Mouse (Mus musculus): ENCODE results near the gene Kpna7. TPM values are rescaled to one million over a fixed set of nuclear protein-coding genes. Genes with fewer than 3 reads are reported as not detected.

Kpna7 gene
- total RNA-seq, 1 experiment from 2014 or later: not detected

- ATAC-seq (ENCODE audit: extremely low read depth, insufficient number of reproducible peaks, low FRiP score, poor library complexity, severe bottlenecking): no peak
Observed at GRCm38 (mm10) chr5:144984839-144985238, 99.0 kb downstream of the Kpna7 start.

- ATAC-seq (ENCODE audit: extremely low read depth, insufficient number of reproducible peaks, low FRiP score, poor library complexity, severe bottlenecking): no peak
Observed at GRCm38 (mm10) chr5:144983227-144983626, 100.6 kb downstream of the Kpna7 start.

DNA sequence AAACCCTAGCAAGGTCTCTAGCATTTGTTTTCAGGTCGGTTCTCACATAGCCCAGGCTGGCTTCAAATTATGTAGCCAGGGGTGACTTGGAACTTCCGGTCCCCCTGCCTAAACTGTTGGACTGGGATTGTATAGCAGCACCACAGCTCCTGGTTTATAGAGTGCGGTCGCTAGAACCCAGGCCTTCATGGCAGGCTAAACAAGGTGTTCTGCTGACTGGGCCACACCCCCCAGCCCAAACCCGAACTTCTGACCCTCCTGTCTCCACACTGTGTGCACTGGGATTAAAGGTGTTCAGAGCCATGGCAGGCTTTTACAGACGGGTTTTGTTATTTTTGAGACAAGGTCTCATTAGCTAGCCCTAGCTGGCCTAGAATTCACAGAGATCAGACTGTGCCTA, 104.7 kb downstream of the Kpna7 start:
- no peak for ATAC-seq (ENCODE audit: extremely low read depth, insufficient number of reproducible peaks, low FRiP score, poor library complexity, severe bottlenecking)

DNA sequence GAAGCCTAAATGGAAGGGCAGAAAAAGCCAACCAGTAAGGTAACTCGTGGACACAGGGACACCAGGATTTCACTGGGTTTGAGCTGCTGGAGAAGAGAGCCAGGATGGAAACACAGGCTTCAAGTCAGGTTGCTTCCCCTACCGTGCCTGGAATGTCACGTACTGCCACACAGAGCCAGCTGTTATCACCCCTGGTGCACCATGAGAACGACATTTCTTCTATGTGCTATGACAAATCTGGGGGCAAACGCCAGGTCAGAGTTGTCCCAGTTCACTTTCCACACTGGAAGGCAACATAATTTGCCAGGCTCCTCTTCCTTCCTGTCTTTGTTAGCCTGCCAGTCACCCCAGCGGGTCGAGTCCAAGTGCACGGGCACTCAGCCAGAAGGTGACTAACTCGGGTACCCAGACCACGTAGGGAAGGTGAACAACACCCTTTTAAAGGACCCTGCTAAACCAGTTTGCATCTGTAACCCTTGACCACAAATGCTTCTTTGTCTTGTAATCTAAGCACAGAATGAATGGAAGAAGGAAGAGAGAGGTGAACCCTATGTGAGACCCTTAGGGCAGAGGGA, 105.2 kb downstream of the Kpna7 start:
- no peak for ATAC-seq (ENCODE audit: extremely low read depth, insufficient number of reproducible peaks, low FRiP score, poor library complexity, severe bottlenecking)

GRCm38 (mm10) chr5:144971266-144971665, 112.6 kb downstream of the Kpna7 start:
- no peak for ATAC-seq (ENCODE audit: extremely low read depth, insufficient number of reproducible peaks, low FRiP score, poor library complexity, severe bottlenecking)

- peak; percentile 24 for ATAC-seq (ENCODE audit: extremely low read depth, insufficient number of reproducible peaks, low FRiP score, poor library complexity, severe bottlenecking)
Observed at GRCm38 (mm10) chr5:144965639-144966351, 118.0 kb downstream of the Kpna7 start, which contains the start of gene Smurf1. Gene Smurf1 (minus strand): TSS chr5:144965847.

- peak; percentile 85 for ATAC-seq (ENCODE audit: extremely low read depth, insufficient number of reproducible peaks, low FRiP score, poor library complexity, severe bottlenecking)
Observed at GRCm38 (mm10) chr5:144964872-144965638, 118.8 kb downstream of the Kpna7 start.

DNA sequence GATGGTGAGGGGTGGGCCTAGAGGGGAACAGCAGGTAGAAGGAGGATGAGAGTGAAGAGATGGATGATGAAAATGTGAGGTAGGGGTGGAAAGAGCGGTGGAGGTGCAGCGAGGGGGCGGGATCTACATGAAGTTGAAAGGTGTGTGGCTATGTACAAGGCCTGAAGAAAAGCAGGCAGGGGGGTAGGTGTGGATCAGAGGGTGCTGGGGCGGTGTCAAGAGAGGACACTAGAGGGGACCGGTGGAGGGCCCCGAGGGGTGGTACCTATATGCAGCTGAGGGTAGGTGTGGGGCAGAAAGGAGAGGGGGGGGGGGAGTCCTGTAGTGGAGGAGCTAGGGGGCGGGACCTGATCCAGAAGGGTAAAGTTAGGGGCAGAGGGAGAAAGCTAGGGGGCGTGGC, 119.4 kb downstream of the Kpna7 start:
- no peak for ATAC-seq (ENCODE audit: extremely low read depth, insufficient number of reproducible peaks, low FRiP score, poor library complexity, severe bottlenecking)

DNA sequence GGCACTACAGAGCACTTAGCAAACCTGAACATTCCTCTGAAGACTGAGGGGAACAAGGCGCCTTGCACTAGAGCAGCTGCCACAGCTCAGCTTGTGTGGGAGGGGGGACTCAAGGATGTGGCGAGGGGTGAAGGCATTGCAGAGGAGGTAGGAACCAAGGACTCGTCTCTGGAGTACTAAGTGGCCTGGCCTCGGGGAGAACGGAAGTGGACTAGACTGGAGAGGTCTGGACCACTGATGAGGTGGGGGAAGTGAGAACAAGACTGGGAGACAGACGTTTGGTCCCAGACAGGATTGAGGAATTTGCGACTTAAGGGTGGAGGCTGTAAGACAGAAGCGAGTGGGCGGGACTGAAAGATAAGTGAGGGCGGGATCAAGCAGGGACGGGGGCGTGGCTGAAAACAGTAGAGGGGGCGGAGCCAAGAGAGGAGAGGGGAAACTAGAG, 120.0 kb downstream of the Kpna7 start:
- no peak for ATAC-seq (ENCODE audit: extremely low read depth, insufficient number of reproducible peaks, low FRiP score, poor library complexity, severe bottlenecking)

DNA sequence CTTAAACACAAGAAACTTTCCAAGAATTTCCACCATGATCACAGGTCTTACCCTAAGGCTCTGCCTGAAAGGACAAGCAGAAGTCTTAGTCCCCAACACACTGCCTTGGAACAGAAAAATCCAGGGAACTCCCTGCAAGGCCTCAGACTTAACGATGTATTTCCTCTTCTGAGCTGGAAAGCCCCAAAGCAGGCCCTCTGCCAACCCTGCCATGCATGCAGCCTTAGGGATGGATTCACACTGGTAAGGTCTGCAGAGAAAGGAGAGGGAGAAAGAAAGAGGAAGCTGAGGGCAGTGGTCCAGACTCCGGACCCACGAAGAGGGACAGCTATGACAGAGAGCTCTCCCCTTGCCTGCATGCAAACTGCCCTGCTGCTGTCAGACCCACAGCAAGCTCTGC, 120.4 kb downstream of the Kpna7 start:
- no peak for ATAC-seq (ENCODE audit: extremely low read depth, insufficient number of reproducible peaks, low FRiP score, poor library complexity, severe bottlenecking)

DNA sequence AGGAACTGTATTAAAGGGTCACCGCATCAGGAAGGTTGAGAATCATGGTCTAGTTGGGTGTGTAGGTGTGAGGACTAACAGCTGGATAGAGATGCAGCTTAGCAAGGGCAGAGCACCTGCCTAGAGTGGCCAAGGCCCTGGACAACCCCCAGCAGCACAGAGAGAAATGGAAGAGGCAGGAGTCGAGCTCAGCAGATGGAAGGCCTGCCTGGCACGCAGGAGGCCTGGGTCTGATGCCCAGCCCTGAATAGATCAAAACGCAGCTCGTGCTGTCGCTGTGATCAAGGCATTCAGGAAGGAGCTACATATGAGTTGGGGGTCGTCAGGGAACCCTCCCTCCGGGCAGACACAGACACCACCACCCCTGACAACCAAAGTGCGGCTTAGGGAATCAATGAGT, 125.6 kb downstream of the Kpna7 start:
- ATAC-seq (ENCODE audit: extremely low read depth, insufficient number of reproducible peaks, low FRiP score, poor library complexity, severe bottlenecking): no peak

DNA sequence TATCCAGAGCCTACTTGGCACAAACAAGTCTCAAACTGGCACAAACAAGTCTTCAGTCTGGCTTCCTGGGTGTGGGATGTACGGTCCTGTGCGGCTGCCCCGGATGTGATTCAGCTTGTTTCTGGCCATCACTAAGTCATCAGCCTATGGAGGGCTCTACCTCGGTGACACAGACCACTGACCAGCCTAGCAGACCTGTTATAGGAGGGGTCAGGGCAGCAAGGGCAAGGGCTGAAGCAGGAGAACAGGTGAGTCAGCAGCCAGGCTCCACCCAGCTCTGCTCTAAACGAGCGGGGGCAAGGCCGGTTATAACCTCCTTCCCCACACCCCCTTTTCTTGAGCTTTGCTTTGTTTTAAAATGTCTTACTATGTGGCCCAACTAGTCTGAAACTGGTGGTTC, 129.4 kb downstream of the Kpna7 start:
- no peak for ATAC-seq (ENCODE audit: extremely low read depth, insufficient number of reproducible peaks, low FRiP score, poor library complexity, severe bottlenecking)

GRCm38 (mm10) chr5:144952592-144952991, 131.2 kb downstream of the Kpna7 start:
- no peak for ATAC-seq (ENCODE audit: extremely low read depth, insufficient number of reproducible peaks, low FRiP score, poor library complexity, severe bottlenecking)

- no peak for ATAC-seq (ENCODE audit: extremely low read depth, insufficient number of reproducible peaks, low FRiP score, poor library complexity, severe bottlenecking)
Observed at GRCm38 (mm10) chr5:144950428-144951051, 133.3 kb downstream of the Kpna7 start.

DNA sequence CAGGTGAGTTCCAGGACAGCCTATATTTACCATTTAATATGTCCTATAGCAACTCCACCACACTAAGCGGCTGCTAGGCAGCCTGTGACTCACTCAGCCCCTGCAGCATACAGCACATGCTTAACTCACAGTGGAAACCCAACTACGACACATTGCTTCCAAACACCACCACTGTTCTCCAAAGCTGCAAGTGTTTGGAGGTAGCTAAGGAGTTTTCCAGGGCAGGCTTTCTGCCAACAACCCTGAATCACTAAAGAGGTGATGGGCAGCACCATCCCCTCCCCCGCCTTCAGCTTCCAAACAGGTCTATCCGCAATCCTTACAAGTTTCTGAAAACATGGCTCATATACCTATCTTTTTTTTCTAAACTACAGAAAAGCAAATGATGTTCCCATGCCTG, 134.0 kb downstream of the Kpna7 start:
- no peak for ATAC-seq (ENCODE audit: extremely low read depth, insufficient number of reproducible peaks, low FRiP score, poor library complexity, severe bottlenecking)

- no peak for ATAC-seq (ENCODE audit: extremely low read depth, insufficient number of reproducible peaks, low FRiP score, poor library complexity, severe bottlenecking)
Observed at GRCm38 (mm10) chr5:144948422-144948821, 135.4 kb downstream of the Kpna7 start.

DNA sequence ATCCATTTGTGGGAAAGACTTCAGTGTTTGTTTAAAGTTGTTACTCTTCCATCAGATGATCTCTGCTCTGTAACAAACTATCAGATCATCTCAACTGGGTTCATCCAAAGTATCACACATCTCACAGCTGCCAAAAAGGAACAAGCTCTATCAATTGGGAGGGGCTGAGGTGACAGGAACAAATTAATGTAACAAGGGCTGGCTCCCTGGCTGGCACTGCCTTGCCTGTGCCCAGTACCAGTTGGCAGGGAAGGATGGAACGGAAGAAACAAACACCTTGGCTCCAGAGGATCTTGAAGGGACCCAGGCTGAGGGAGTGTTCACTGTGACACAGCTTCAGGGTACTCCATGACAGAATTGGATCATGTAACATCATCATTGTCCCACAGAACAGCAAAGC, 135.8 kb downstream of the Kpna7 start:
- no peak for ATAC-seq (ENCODE audit: extremely low read depth, insufficient number of reproducible peaks, low FRiP score, poor library complexity, severe bottlenecking)

GRCm38 (mm10) chr5:144946032-144946431, 137.8 kb downstream of the Kpna7 start:
- no peak for ATAC-seq (ENCODE audit: extremely low read depth, insufficient number of reproducible peaks, low FRiP score, poor library complexity, severe bottlenecking)

- no peak for ATAC-seq (ENCODE audit: extremely low read depth, insufficient number of reproducible peaks, low FRiP score, poor library complexity, severe bottlenecking)
Observed at GRCm38 (mm10) chr5:144944932-144945331, 138.9 kb downstream of the Kpna7 start.

DNA sequence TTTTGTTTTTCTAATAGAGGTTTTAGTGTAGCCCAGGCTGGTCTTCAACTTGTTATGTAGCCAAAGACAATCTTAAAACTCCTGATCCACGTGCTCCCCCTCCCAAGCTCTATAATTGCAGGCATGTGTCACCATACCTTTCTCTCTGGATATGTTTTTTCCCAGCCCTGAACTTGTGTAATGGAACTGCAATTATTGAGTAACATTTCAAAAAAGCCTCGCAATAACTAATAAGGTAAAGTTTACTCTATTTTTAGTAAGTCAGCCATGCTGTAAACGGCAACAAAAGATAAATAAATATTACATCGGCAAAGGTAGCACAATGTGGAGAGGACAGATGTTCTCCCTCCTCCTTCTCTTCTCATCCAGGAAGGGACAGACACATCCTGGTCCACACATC, 139.5 kb downstream of the Kpna7 start:
- no peak for ATAC-seq (ENCODE audit: extremely low read depth, insufficient number of reproducible peaks, low FRiP score, poor library complexity, severe bottlenecking)
